Mouse (Mus musculus) subcutaneous adipose tissue, adult 2 months (tissue): ENCODE measurements around the gene 9530068E07Rik. TPM values are rescaled to one million over a fixed set of nuclear protein-coding genes. Genes with fewer than 3 reads are reported as not detected.

ENCODE experiments used
- polyA plus RNA-seq: library from polyadenylated mRNA; depleted of rRNA; stranded (reverse); fragments of >200 nt; gene quantifications from 2 replicates; pipeline ENCODE4 v1.2.3, GENCODE M21; 2012; ENCODE audit warnings: low replicate concordance; rRNA removed

9530068E07Rik gene
- polyA plus RNA-seq, result 132 and 239 TPM in 2 replicates

GRCm38 (mm10) chr11:52395940-52396596 is at the start of gene 9530068E07Rik:
TSS of gene 9530068E07Rik (plus strand) at chr11:52396428.

GRCm38 (mm10) chr11:52360471-52361277 is 35.6 kb upstream of the 9530068E07Rik start, which contains the start of gene Vdac1:
TSS of gene Vdac1 (plus strand) at chr11:52360860.

Other genes with a start within 250 kb of the 9530068E07Rik start
- gene Olfr1371, start 182.4 kb upstream of the 9530068E07Rik start, polyA plus RNA-seq, result not detected in 2 replicates
- gene Skp1a, start 164.4 kb upstream of the 9530068E07Rik start, polyA plus RNA-seq, result 43.5 and 43.7 TPM in 2 replicates
- gene Tcf7, start 113.4 kb upstream of the 9530068E07Rik start, polyA plus RNA-seq, result 1.8 and 28.6 TPM in 2 replicates
- 110 and 144 TPM in 2 replicates for gene Vdac1, start 35.6 kb upstream of the 9530068E07Rik start, polyA plus RNA-seq